Mouse (Mus musculus) heart, adult 2 months (tissue): Measurements from ENCODE around the gene Trpm8. TPM values are rescaled to one million over a fixed set of nuclear protein-coding genes. Genes with fewer than 3 reads are reported as not detected.

Experiments used
- DNase-seq, 2 experiments: peaks; one replicate each; pipeline ENCODE4 v3.0.0; 2021
- H3K27ac ChIP-seq: fragments of 200-600 bp; 2 replicates; pipeline ENCODE4 v1.8.1; 2022
- H3K27me3 ChIP-seq: fragments of 200-500 bp; 2 replicates; pipeline ENCODE4 v1.6.1; 2012; ENCODE audit warnings: mild to moderate bottlenecking, low read length, inconsistent platforms, mixed read lengths; ENCODE audit not compliant: control insufficient read depth, insufficient read depth
- H3K36me3 ChIP-seq: fragments of 200-500 bp; 2 replicates; pipeline ENCODE4 v1.6.1; 2012; ENCODE audit warnings: low read length, inconsistent platforms; ENCODE audit not compliant: control insufficient read depth, insufficient read depth
- H3K4me1 ChIP-seq: fragments of 200-500 bp; 2 replicates; pipeline ENCODE4 v1.6.1; 2011; ENCODE audit warnings: low read length; ENCODE audit not compliant: control insufficient read depth, insufficient read depth
- H3K4me3 ChIP-seq: fragments of 200-600 bp; 2 replicates; pipeline ENCODE4 v1.8.1; 2022
- H3K79me2 ChIP-seq: fragments of 200-500 bp; replicated peaks from 2 replicates; pipeline ENCODE4 v1.6.1; 2012; ENCODE audit warnings: mild to moderate bottlenecking, inconsistent platforms, low read length, moderate library complexity, mixed read lengths; ENCODE audit not compliant: control insufficient read depth, insufficient read depth
- H3K9ac ChIP-seq: fragments of 200-500 bp; 2 replicates; pipeline ENCODE4 v1.6.1; 2012; ENCODE audit warnings: low read depth, mild to moderate bottlenecking, control low read depth, inconsistent platforms, low read length, mixed read lengths
- CTCF ChIP-seq: fragments of 200-600 bp; IDR thresholded peaks from 2 replicates; pipeline ENCODE4 v1.8.1; 2022; ENCODE audit warnings: antibody characterized with exemption, mild to moderate bottlenecking, moderate library complexity
- EP300 ChIP-seq: fragments of 200-500 bp; IDR thresholded peaks from 2 replicates; pipeline ENCODE4 v1.6.1; 2011; ENCODE audit warnings: low read depth, low read length, control low read depth; ENCODE audit not compliant: insufficient read depth
- POLR2A ChIP-seq: fragments of 200-500 bp; IDR thresholded peaks from 2 replicates; pipeline ENCODE4 v1.6.1; 2011; ENCODE audit warnings: mild to moderate bottlenecking, low read depth, low read length, control low read depth; ENCODE audit not compliant: insufficient read depth
- WGBS: fragments of 180-500 bp; shearing (Covaris S2); methylation state at CpG from one replicate; pipeline ENCODE4 v1.1.7; 2018; 5-methylcytosine and 5-hydroxymethylcytosine counted together
- intact Hi-C: fragments of 180-260 bp; cut with DNase I; formaldehyde crosslinking; loops from one replicate; pipeline ENCODE4 v1.15.1; 2025
- polyA plus RNA-seq: library from polyadenylated mRNA; depleted of rRNA; stranded (reverse); fragments of >200 nt; gene quantifications from 2 replicates; pipeline ENCODE4 v1.2.3, GENCODE M21; 2012
- total RNA-seq, 2 experiments: library from RNA; stranded (reverse); gene quantifications; 2 replicates each; pipeline ENCODE4 v1.2.3; 2021

Trpm8 gene
- total and polyA plus RNA-seq, 3 experiments, result not detected

- WGBS, result 55% methylated on average over 11 of the region's 11 CpGs
- no peak for DNase-seq
Observed at GRCm38 (mm10) chr1:88235046-88235893, 42.2 kb upstream of the Trpm8 start.

GRCm38 (mm10) chr1:88235894-88236415, 41.5 kb upstream of the Trpm8 start:
- no peak overlapping the region for H3K27ac ChIP-seq
- no peak overlapping the region for H3K4me3 ChIP-seq
- TF ChIP-seq EP300 (no peak), CTCF (no peak), POLR2A (no peak)
- H3K4me1 ChIP-seq, result no peaks in the 10 kb centered on the region
- 44% methylated on average over 4 of the region's 4 CpGs for WGBS
- no peaks in the 10 kb centered on the region for H3K27me3 ChIP-seq
- no peaks in the 10 kb centered on the region for H3K79me2 ChIP-seq
- no peak for DNase-seq
- no peaks in the 10 kb centered on the region for H3K36me3 ChIP-seq
- no peak overlapping the region for H3K9ac ChIP-seq
- intact Hi-C loops, result no loop called here

More at GRCm38 (mm10) chr1:88235046-88235893, 42.2 kb upstream of the Trpm8 start:
- intact Hi-C loops, result no loop called here
- no peaks in the 10 kb centered on the region for H3K27me3 ChIP-seq
- no peak overlapping the region for H3K4me3 ChIP-seq
- no peak overlapping the region for H3K9ac ChIP-seq
- TF ChIP-seq EP300 (no peak), CTCF (no peak), POLR2A (no peak)
- no peaks in the 10 kb centered on the region for H3K36me3 ChIP-seq
- H3K4me1 ChIP-seq, result no peaks in the 10 kb centered on the region
- no peaks in the 10 kb centered on the region for H3K79me2 ChIP-seq
- no peak overlapping the region for H3K27ac ChIP-seq

- 64% methylated on average over 5 of the region's 5 CpGs for WGBS
- no peak overlapping the region for H3K9ac ChIP-seq
- no peaks in the 10 kb centered on the region for H3K36me3 ChIP-seq
- TF ChIP-seq CTCF (no peak), EP300 (no peak), POLR2A (no peak)
- no peak for DNase-seq
- H3K27ac ChIP-seq, result no peak overlapping the region
- no peak overlapping the region for H3K4me3 ChIP-seq
- no peaks in the 10 kb centered on the region for H3K4me1 ChIP-seq
- intact Hi-C loops, result no loop called here
- H3K79me2 ChIP-seq, result no peaks in the 10 kb centered on the region
- no peaks in the 10 kb centered on the region for H3K27me3 ChIP-seq
Observed at GRCm38 (mm10) chr1:88237311-88237710, 40.1 kb upstream of the Trpm8 start.

- 68% methylated on average over 6 of the region's 6 CpGs for WGBS
Observed at GRCm38 (mm10) chr1:88238771-88239170, 38.7 kb upstream of the Trpm8 start.

GRCm38 (mm10) chr1:88240072-88240471, 37.4 kb upstream of the Trpm8 start:
- 61% methylated on average over 5 of the region's 5 CpGs for WGBS
- DNase-seq, result no peak
- Histone ChIP-seq H3K79me2 (no peaks in the 10 kb centered on the region), H3K27me3 (no peaks in the 10 kb centered on the region), H3K4me1 (no peaks in the 10 kb centered on the region), H3K36me3 (no peaks in the 10 kb centered on the region), H3K27ac (no peak overlapping the region), H3K4me3 (no peak overlapping the region), H3K9ac (no peak overlapping the region)
- intact Hi-C loops, result no loop called here
- TF ChIP-seq EP300 (no peak), POLR2A (no peak), CTCF (no peak)

More at GRCm38 (mm10) chr1:88238771-88239170, 38.7 kb upstream of the Trpm8 start:
- H3K4me1 ChIP-seq, result no peaks in the 10 kb centered on the region
- no peaks in the 10 kb centered on the region for H3K79me2 ChIP-seq
- H3K27me3 ChIP-seq, result no peaks in the 10 kb centered on the region
- DNase-seq, result no peak
- TF ChIP-seq EP300, result no peak
- TF ChIP-seq CTCF, result no peak
- TF ChIP-seq POLR2A, result no peak
- H3K27ac ChIP-seq, result no peak overlapping the region
- no peak overlapping the region for H3K4me3 ChIP-seq
- H3K9ac ChIP-seq, result no peak overlapping the region
- no peaks in the 10 kb centered on the region for H3K36me3 ChIP-seq
- intact Hi-C loops, result no loop called here

- TF ChIP-seq CTCF (no peak), POLR2A (no peak), EP300 (no peak)
- no peak for DNase-seq
- WGBS, result 56% methylated on average over 4 of the region's 4 CpGs
- no peak overlapping the region for H3K27ac ChIP-seq
- no peaks in the 10 kb centered on the region for H3K36me3 ChIP-seq
- no peaks in the 10 kb centered on the region for H3K4me1 ChIP-seq
- no peak overlapping the region for H3K9ac ChIP-seq
- H3K79me2 ChIP-seq, result no peaks in the 10 kb centered on the region
- H3K27me3 ChIP-seq, result no peaks in the 10 kb centered on the region
- intact Hi-C loops, result no loop called here
- no peak overlapping the region for H3K4me3 ChIP-seq
Observed at GRCm38 (mm10) chr1:88240579-88240978, 36.9 kb upstream of the Trpm8 start.
